Mouse (Mus musculus) liver, embryonic 14.5 days (tissue): Measurements from ENCODE around the gene Cat. TPM values are rescaled to one million over a fixed set of nuclear protein-coding genes. Genes with fewer than 3 reads are reported as not detected.

Experiments used
- ATAC-seq: fragments of 200-750 bp; cut with Nextera tagmentation; 2 replicates; pipeline ENCODE4 v1.8.0; 2017; ENCODE audit warnings: moderate number of reproducible peaks, mild to moderate bottlenecking, moderate library complexity; ENCODE audit not compliant: insufficient read depth
- DNase-seq, 3 experiments: peaks; one replicate each; pipeline ENCODE4 v3.0.0-alpha.2; 2012 to 2013; ENCODE audit warnings: low read depth in 3 of 3, low spot score in 3 of 3
- H3K27ac ChIP-seq: fragments of 300-500 bp; sonication (generic); 2 replicates; pipeline ENCODE4 v1.5.1; 2014; ENCODE audit warnings: moderate library complexity, mild to moderate bottlenecking, control low read depth, inconsistent platforms
- H3K27me3 ChIP-seq: fragments of 300-500 bp; sonication (generic); 2 replicates; pipeline ENCODE4 v1.6.1; 2014; ENCODE audit warnings: mild to moderate bottlenecking, low read length, moderate library complexity; ENCODE audit not compliant: control insufficient read depth, insufficient read depth
- H3K36me3 ChIP-seq: fragments of 300-500 bp; sonication (generic); replicated peaks from 2 replicates; pipeline ENCODE4 v1.6.1; 2014; ENCODE audit warnings: low read depth; ENCODE audit not compliant: control insufficient read depth, insufficient read depth
- H3K4me1 ChIP-seq, 2 experiments: fragments of 200-500 bp in 1 of 2; fragments of 300-500 bp in 1 of 2; sonication (generic) in 1 of 2; replicated peaks; 2 replicates each; pipeline ENCODE4 v1.6.1; 2012 to 2014; ENCODE audit warnings: antibody characterized with exemption in 1 of 2, inconsistent platforms in 1 of 2, low read length in 1 of 2; ENCODE audit not compliant: control insufficient read depth in 2 of 2, insufficient read depth in 2 of 2
- H3K4me2 ChIP-seq: fragments of 300-500 bp; sonication (generic); 2 replicates; pipeline ENCODE4 v1.6.1; 2014; ENCODE audit warnings: low read depth, mild to moderate bottlenecking, control low read depth, moderate library complexity
- H3K4me3 ChIP-seq, 2 experiments: fragments of 200-500 bp in 1 of 2; fragments of 300-500 bp in 1 of 2; sonication (generic) in 1 of 2; 2 replicates each; pipeline ENCODE4 v1.5.1; 2012 to 2014; ENCODE audit warnings: low read depth in 2 of 2, low read length in 2 of 2, mild to moderate bottlenecking in 2 of 2, control low read depth in 1 of 2, inconsistent platforms in 1 of 2, moderate library complexity in 1 of 2; ENCODE audit not compliant: insufficient read depth in 1 of 2
- H3K9ac ChIP-seq: fragments of 300-500 bp; sonication (generic); replicated peaks from 2 replicates; pipeline ENCODE4 v1.6.1; 2014; ENCODE audit warnings: mild to moderate bottlenecking, control low read depth, moderate library complexity
- H3K9me3 ChIP-seq: fragments of 300-500 bp; sonication (generic); 2 replicates; pipeline ENCODE4 v1.6.1; 2016; ENCODE audit warnings: low read length, mixed read lengths; ENCODE audit not compliant: control insufficient read depth
- CTCF ChIP-seq: IDR thresholded peaks from 2 replicates; pipeline ENCODE4 v1.5.1; 2016; ENCODE audit warnings: antibody characterized with exemption, low read depth, control low read depth
- EP300 ChIP-seq: IDR thresholded peaks from 2 replicates; pipeline ENCODE4 v1.6.1; 2016; ENCODE audit warnings: antibody characterized with exemption, low read depth
- WGBS: fragments of 180-500 bp; shearing (Covaris S2); extraction: QIAGEN DNeasy Blood & Tissue Kit; methylation state at CpG from one replicate; pipeline ENCODE4 v1.1.7; 2014; ENCODE audit not compliant: insufficient replicate concordance; 5-methylcytosine and 5-hydroxymethylcytosine counted together
- polyA plus RNA-seq, 2 experiments: library from polyadenylated mRNA; depleted of rRNA in 1 of 2; stranded (reverse) in 1 of 2; unstranded in 1 of 2; fragments of >200 nt; fragmentation: Nextera tagmentation in 1 of 2; extraction: Ambion mirVana in 1 of 2; gene quantifications; 2 replicates each; pipeline versions ENCODE4 v1.2.1 to v1.2.3; 2012 to 2014

The Cat gene
- polyA plus RNA-seq, 2 experiments: 90.2 to 155 TPM

DNA sequence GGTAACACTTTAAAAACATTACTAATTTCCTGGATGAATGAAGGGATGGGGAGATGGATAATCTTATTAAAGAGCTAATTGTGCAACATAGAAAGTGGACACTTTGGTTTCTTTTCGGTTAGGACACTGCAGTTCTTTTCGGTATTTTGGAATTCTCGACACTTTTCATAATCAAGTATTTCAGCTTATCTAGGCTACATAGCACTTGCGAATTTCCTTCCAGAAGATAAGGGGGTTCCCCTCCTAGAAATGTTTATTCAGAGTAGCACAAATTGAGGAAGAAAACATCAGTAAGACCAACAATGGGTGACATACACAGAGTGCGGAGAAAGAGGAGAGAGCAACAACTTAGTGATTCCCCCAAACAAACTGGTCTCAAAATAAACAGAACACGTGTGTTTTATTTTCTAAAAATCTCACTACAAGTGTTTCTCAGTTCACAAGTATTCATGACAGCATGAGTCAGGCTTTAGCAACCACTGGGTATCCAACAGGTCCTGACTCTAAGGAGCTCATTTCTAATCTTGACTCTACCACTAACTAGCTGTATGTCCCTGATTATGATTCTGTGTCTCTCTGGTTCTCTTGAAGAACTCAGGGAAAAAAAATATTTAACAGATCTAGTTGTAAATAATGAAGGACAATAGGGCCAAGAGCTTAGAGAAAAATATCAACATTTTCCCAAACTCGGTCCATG lies 1.5 kb downstream of the Cat start:
- DNase-seq (peak; percentile 54 to 70 (median 58)), ATAC-seq (peak; percentile 29; the same call in 1 of the 2 replicates)
- H3K4me2 ChIP-seq: peak overlapping the region; percentile 83
- 20% methylated on average over 7 of the region's 7 CpGs for WGBS
- H3K27me3 ChIP-seq: no peaks in the 10 kb centered on the region
- TF ChIP-seq CTCF: no peak
- TF ChIP-seq EP300: peak; percentile 54; the same call in 1 of the 2 replicates
- H3K4me1 ChIP-seq: peaks cover 45 to 47% of the 10 kb centered on the region in 2 experiments
- H3K4me3 ChIP-seq: peak overlapping the region; percentile 86 to 90
- peak overlapping the region; percentile 97 for H3K9ac ChIP-seq
- no peaks in the 10 kb centered on the region for H3K9me3 ChIP-seq
- peaks cover 18% of the 10 kb centered on the region for H3K36me3 ChIP-seq
- H3K27ac ChIP-seq: peak overlapping the region; percentile 95

DNA sequence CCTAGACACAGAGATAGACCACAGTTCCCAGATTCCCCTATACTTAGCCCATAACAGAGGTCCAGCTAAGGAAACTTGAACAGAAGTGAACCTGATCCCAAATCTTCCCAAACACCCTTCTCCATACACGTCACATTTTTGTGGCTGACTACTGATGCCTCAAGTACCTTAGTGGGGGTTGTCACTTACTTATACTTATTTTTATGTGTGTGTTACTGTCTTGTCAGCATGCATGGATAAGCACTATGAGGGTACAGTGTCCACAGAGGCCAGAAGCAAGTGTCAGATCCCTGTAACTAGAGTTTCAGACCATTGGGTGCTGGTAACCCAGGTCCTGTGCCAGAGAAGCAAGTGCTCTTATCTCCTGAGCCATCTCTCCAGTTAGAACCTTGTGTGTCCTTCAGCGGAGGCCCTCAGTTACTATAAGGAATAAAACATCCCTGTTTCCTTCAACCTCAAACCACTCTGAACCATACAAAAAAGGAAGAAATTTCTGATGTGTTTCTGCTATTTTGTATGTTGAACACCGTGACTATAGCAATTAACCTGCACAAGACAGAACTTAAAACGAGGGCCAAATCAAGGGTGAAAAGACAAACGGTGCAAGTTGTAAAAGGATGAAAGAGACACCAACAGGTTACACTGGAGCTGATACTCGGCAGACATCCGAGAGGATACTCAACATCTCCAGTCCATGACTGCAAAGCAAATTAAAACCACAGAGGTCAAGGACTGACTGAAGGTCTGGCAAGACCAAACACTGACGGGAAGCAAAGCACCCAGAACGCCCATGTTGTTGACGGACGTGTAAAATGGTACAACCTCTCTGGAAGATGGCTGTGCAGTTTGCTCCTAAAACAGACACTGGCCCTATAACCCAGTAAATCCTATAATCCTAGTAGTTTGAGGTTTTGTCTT lies 3.4 kb downstream of the Cat start:
- H3K27ac ChIP-seq: peak overlapping the region; percentile 85
- DNase-seq (no peak), ATAC-seq (no peak)
- TF ChIP-seq EP300: no peak
- no peak for TF ChIP-seq CTCF
- H3K27me3 ChIP-seq: no peaks in the 10 kb centered on the region
- H3K4me1 ChIP-seq: peaks cover 47 to 59% of the 10 kb centered on the region in 2 experiments
- no peaks in the 10 kb centered on the region for H3K9me3 ChIP-seq
- H3K9ac ChIP-seq: peak overlapping the region; percentile 50
- peaks cover 18% of the 10 kb centered on the region for H3K36me3 ChIP-seq
- peak overlapping the region; percentile 83 for H3K4me2 ChIP-seq
- WGBS: 76% methylated on average over 11 of the region's 11 CpGs
- H3K4me3 ChIP-seq: peak overlapping the region; percentile 34 to 86; a peak in 3 of 4 replicates

DNA sequence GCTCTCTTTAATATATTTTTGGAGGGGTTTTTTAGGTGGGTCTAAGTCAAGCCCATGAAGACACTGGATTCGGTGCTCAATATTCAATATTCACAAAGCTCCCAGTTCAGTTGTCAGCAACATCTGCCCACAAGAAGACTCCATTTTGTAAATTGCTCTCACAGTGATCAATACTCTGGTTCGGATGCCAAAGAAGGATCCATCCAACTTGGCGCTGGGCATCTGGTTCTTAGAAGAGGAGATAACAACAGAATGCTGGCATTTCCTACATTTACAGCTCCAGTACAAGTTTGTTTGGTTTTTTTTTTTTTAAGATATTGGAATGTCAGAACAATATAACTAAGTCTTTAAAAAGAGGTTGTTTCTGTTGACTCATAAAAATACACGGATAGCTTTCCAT lies 4.1 kb downstream of the Cat start:
- no peak for DNase-seq
- no peak for ATAC-seq
- no peaks in the 10 kb centered on the region for H3K9me3 ChIP-seq
- peak overlapping the region in 1 of 2 experiments; percentile 45; a peak in 2 of 4 replicates for H3K4me3 ChIP-seq
- peak overlapping the region; percentile 55 for H3K9ac ChIP-seq
- no peaks in the 10 kb centered on the region for H3K27me3 ChIP-seq
- peak overlapping the region; percentile 83 for H3K4me2 ChIP-seq
- 73% methylated on average over 4 of the region's 4 CpGs for WGBS
- TF ChIP-seq CTCF: no peak
- no peak for TF ChIP-seq EP300
- peaks cover 19% of the 10 kb centered on the region for H3K36me3 ChIP-seq
- peak overlapping the region; percentile 85 for H3K27ac ChIP-seq
- peaks cover 47 to 58% of the 10 kb centered on the region in 2 experiments for H3K4me1 ChIP-seq

DNA sequence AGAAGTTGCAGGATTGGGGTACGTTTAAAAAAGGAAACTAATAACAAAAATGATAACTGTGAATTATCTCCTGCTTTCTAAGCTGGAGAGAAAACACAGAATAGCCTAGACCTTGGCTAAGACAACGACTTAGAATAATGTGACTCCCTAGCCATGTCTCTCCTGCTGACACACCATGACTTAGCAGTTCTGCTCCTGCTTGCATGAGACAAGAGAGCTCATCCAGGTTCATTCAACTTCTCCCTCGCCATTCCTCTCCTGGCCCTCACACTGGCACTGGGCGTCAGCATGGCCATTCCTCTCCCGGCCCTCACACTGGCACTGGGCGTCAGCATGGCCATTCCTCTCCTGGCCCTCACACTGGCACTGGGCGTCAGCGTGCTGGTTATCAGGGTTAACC lies 4.7 kb downstream of the Cat start:
- H3K9ac ChIP-seq: peak overlapping the region; percentile 55
- no peaks in the 10 kb centered on the region for H3K9me3 ChIP-seq
- WGBS: 19% methylated on average over 8 of the region's 8 CpGs
- peak overlapping the region; percentile 85 for H3K27ac ChIP-seq
- H3K27me3 ChIP-seq: no peaks in the 10 kb centered on the region
- peak; percentile 81 to 87 (median 82) for DNase-seq
- TF ChIP-seq CTCF: no peak
- TF ChIP-seq EP300: peak; percentile 62
- peak overlapping the region; percentile 16 to 45 for H3K4me3 ChIP-seq
- peak; percentile 56 for ATAC-seq
- peaks cover 25% of the 10 kb centered on the region for H3K36me3 ChIP-seq
- H3K4me1 ChIP-seq: peaks cover 47 to 58% of the 10 kb centered on the region in 2 experiments
- peak overlapping the region; percentile 83 for H3K4me2 ChIP-seq

DNA sequence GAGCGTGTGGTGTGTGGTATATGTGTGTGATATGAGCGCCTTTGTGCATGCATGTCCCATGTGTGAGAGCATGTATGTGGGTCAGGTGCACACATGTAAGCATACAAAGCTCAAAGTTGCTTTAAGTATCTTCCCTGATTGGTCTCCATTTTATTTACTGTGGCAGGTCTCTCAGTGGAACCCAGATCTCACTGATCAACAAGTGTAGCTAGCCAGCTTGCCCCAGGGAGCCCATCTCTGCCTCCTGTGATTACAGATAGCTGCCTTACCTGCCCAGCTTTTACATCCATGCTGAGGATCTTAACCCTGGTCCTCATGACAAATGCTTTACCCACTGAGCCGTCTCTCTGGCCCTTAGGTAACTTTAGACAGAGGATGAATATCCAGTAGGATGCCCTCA lies 6.6 kb downstream of the Cat start:
- Histone ChIP-seq H3K4me1 (peaks cover 43 to 57% of the 10 kb centered on the region in 2 experiments), H3K36me3 (peaks cover 43% of the 10 kb centered on the region), H3K9me3 (no peaks in the 10 kb centered on the region), H3K4me2 (no peak overlapping the region), H3K9ac (no peak overlapping the region), H3K27ac (no peak overlapping the region), H3K4me3 (no peak overlapping the region), H3K27me3 (no peaks in the 10 kb centered on the region)
- DNase-seq: no peak
- 88% methylated on average over 3 of the region's 3 CpGs for WGBS
- TF ChIP-seq EP300: no peak
- TF ChIP-seq CTCF: no peak
- ATAC-seq: no peak
